Mouse (Mus musculus) forebrain, embryonic 12.5 days (tissue): ENCODE data around the gene Chek2. TPM values are rescaled to one million over a fixed set of nuclear protein-coding genes. Genes with fewer than 3 reads are reported as not detected.
A peak's percentile ranks its signal among the peaks of the same experiment; 100 is the strongest.
"Not testable (repeated sequence)": the region's sequence is repeated elsewhere in the genome, so short reads cannot be mapped to it uniquely, and the experiment has no call there.

Experiments
- ATAC-seq: fragments of 200-750 bp; cut with Nextera tagmentation; 2 replicates; pipeline ENCODE4 v1.8.0; 2017; ENCODE audit warnings: moderate TSS enrichment; ENCODE audit not compliant: low FRiP score
- H3K27ac ChIP-seq: fragments of 300-500 bp; sonication (generic); 2 replicates; pipeline ENCODE4 v1.5.1; 2016; ENCODE audit warnings: mild to moderate bottlenecking
- H3K27me3 ChIP-seq: fragments of 300-500 bp; sonication (generic); 2 replicates; pipeline ENCODE4 v1.6.1; 2016; ENCODE audit warnings: mild to moderate bottlenecking
- H3K36me3 ChIP-seq: fragments of 300-500 bp; sonication (generic); replicated peaks from 2 replicates; pipeline ENCODE4 v1.6.1; 2016; ENCODE audit warnings: mild to moderate bottlenecking
- H3K4me1 ChIP-seq: fragments of 300-500 bp; sonication (generic); 2 replicates; pipeline ENCODE4 v1.6.1; 2016
- H3K4me2 ChIP-seq: fragments of 300-500 bp; sonication (generic); 2 replicates; pipeline ENCODE4 v1.6.1; 2016; ENCODE audit warnings: mild to moderate bottlenecking, moderate library complexity
- H3K4me3 ChIP-seq: fragments of 300-500 bp; sonication (generic); replicated peaks from 2 replicates; pipeline ENCODE4 v1.5.1; 2016; ENCODE audit warnings: mild to moderate bottlenecking
- H3K9ac ChIP-seq: fragments of 300-500 bp; sonication (generic); 2 replicates; pipeline ENCODE4 v1.6.1; 2016; ENCODE audit warnings: mild to moderate bottlenecking
- H3K9me3 ChIP-seq: fragments of 300-500 bp; sonication (generic); 2 replicates; pipeline ENCODE4 v1.6.1; 2016
- WGBS: fragments of 180-500 bp; shearing (Covaris S2); methylation state at CpG from one replicate; pipeline ENCODE4 v1.1.7; 2016; 5-methylcytosine and 5-hydroxymethylcytosine counted together
- polyA plus RNA-seq: library from polyadenylated mRNA; unstranded; fragments of >200 nt; fragmentation: Nextera tagmentation; extraction: Ambion mirVana; gene quantifications from 2 replicates; pipeline ENCODE4 v1.2.1, GENCODE M21; 2016

Gene Chek2
- polyA plus RNA-seq, 1 experiment from 2014 or later, result 34.5 TPM

- no peak overlapping the region for H3K4me3 ChIP-seq
- ATAC-seq, result no peak
- H3K27me3 ChIP-seq, result no peaks in the 10 kb centered on the region
- no peak overlapping the region for H3K9ac ChIP-seq
- no peaks in the 10 kb centered on the region for H3K4me1 ChIP-seq
- H3K4me2 ChIP-seq, result no peak overlapping the region
- H3K27ac ChIP-seq, result no peak overlapping the region
- H3K9me3 ChIP-seq, result no peaks in the 10 kb centered on the region
- peaks cover 49% of the 10 kb centered on the region for H3K36me3 ChIP-seq
- WGBS, result 96% methylated on average over 1 of the region's 1 CpGs
These were observed 13.2 kb downstream of the Chek2 start for GRCm38 (mm10) chr5:110852990-110853389.

- Histone ChIP-seq H3K4me2 (no peak overlapping the region), H3K27ac (no peak overlapping the region), H3K4me1 (no peaks in the 10 kb centered on the region), H3K9me3 (no peaks in the 10 kb centered on the region), H3K36me3 (peaks cover 46% of the 10 kb centered on the region), H3K9ac (no peak overlapping the region), H3K4me3 (no peak overlapping the region), H3K27me3 (no peaks in the 10 kb centered on the region)
- ATAC-seq, result no peak
- 82% methylated on average over 5 of the region's 5 CpGs for WGBS
These were observed 17.3 kb downstream of the Chek2 start for GRCm38 (mm10) chr5:110857091-110857490.

- Histone ChIP-seq H3K9ac (no peak overlapping the region), H3K27ac (peak overlapping the region; percentile 66; the same call in 1 of the 2 replicates), H3K4me1 (no peaks in the 10 kb centered on the region), H3K9me3 (no peaks in the 10 kb centered on the region), H3K27me3 (no peaks in the 10 kb centered on the region), H3K4me3 (no peak overlapping the region), H3K36me3 (peaks cover 47% of the 10 kb centered on the region), H3K4me2 (no peak overlapping the region)
- no peak for ATAC-seq
- 69% methylated on average over 13 of the region's 13 CpGs for WGBS
These were observed 19.4 kb downstream of the Chek2 start for GRCm38 (mm10) chr5:110859013-110859650.

- H3K4me2 ChIP-seq, result no peak overlapping the region
- H3K9me3 ChIP-seq, result no peaks in the 10 kb centered on the region
- 91% methylated on average over 5 of the region's 5 CpGs for WGBS
- no peaks in the 10 kb centered on the region for H3K27me3 ChIP-seq
- no peak overlapping the region for H3K9ac ChIP-seq
- peaks cover 53% of the 10 kb centered on the region for H3K36me3 ChIP-seq
- no peak for ATAC-seq
- H3K27ac ChIP-seq, result no peak overlapping the region
- H3K4me1 ChIP-seq, result no peaks in the 10 kb centered on the region
- H3K4me3 ChIP-seq, result no peak overlapping the region
These were observed 20.7 kb downstream of the Chek2 start for GRCm38 (mm10) chr5:110860445-110860844.

- no peak for ATAC-seq
These were observed 28.7 kb downstream of the Chek2 start for GRCm38 (mm10) chr5:110868460-110868859.

GRCm38 (mm10) chr5:110869242-110869669 is 29.5 kb downstream of the Chek2 start:
- Histone ChIP-seq H3K27ac (peak overlapping the region; percentile 50), H3K27me3 (no peaks in the 10 kb centered on the region), H3K4me1 (peaks cover 20% of the 10 kb centered on the region), H3K36me3 (peaks cover 30% of the 10 kb centered on the region), H3K4me3 (no peak overlapping the region), H3K4me2 (no peak overlapping the region), H3K9me3 (no peaks in the 10 kb centered on the region), H3K9ac (no peak overlapping the region)
- ATAC-seq, result 0 out of 2 replicates have a peak, but pooled peaks have one; percentile 46
- 14% methylated on average over 8 of the region's 8 CpGs for WGBS

More at GRCm38 (mm10) chr5:110868460-110868859, 28.7 kb downstream of the Chek2 start:
- H3K36me3 ChIP-seq, result peaks cover 35% of the 10 kb centered on the region
- no peak overlapping the region for H3K4me2 ChIP-seq
- 59% methylated on average over 4 of the region's 4 CpGs for WGBS
- H3K9me3 ChIP-seq, result no peaks in the 10 kb centered on the region
- peaks cover 20% of the 10 kb centered on the region for H3K4me1 ChIP-seq
- H3K27ac ChIP-seq, result peak overlapping the region; percentile 50
- H3K4me3 ChIP-seq, result no peak overlapping the region
- no peak overlapping the region for H3K9ac ChIP-seq
- no peaks in the 10 kb centered on the region for H3K27me3 ChIP-seq

GRCm38 (mm10) chr5:110873160-110873559 is 33.4 kb downstream of the Chek2 start:
- Histone ChIP-seq H3K4me2 (no peak overlapping the region), H3K4me1 (peaks cover 27% of the 10 kb centered on the region), H3K9me3 (no peaks in the 10 kb centered on the region), H3K27me3 (no peaks in the 10 kb centered on the region), H3K27ac (0 out of 2 replicates have a peak overlapping the region, but pooled peaks have one; percentile 32), H3K36me3 (peaks cover 15% of the 10 kb centered on the region), H3K9ac (no peak overlapping the region), H3K4me3 (no peak overlapping the region)
- ATAC-seq, result no peak
- 58% methylated on average over 6 of the region's 6 CpGs for WGBS

- peaks cover 15% of the 10 kb centered on the region for H3K36me3 ChIP-seq
- H3K4me2 ChIP-seq, result no peak overlapping the region
- H3K27ac ChIP-seq, result no peak overlapping the region
- H3K4me3 ChIP-seq, result no peak overlapping the region
- H3K9me3 ChIP-seq, result no peaks in the 10 kb centered on the region
- peaks cover 15% of the 10 kb centered on the region for H3K4me1 ChIP-seq
- H3K9ac ChIP-seq, result no peak overlapping the region
- no peak for ATAC-seq
- no peaks in the 10 kb centered on the region for H3K27me3 ChIP-seq
These were observed 34.9 kb downstream of the Chek2 start for GRCm38 (mm10) chr5:110874711-110875110.

GRCm38 (mm10) chr5:110875286-110875685 is 35.5 kb downstream of the Chek2 start:
- H3K4me1 ChIP-seq, result peaks cover 17% of the 10 kb centered on the region
- H3K9me3 ChIP-seq, result no peaks in the 10 kb centered on the region
- no peak overlapping the region for H3K9ac ChIP-seq
- no peaks in the 10 kb centered on the region for H3K27me3 ChIP-seq
- whole genome bisulfite sequencing, result 88% methylated on average over 1 of the region's 1 CpGs
- H3K36me3 ChIP-seq, result peaks cover 10% of the 10 kb centered on the region
- H3K27ac ChIP-seq, result 0 out of 2 replicates have a peak overlapping the region, but pooled peaks have one; percentile 2
- no peak overlapping the region for H3K4me3 ChIP-seq
- H3K4me2 ChIP-seq, result no peak overlapping the region
- ATAC-seq, result no peak

GRCm38 (mm10) chr5:110877666-110878505 is 38.1 kb downstream of the Chek2 start:
- Histone ChIP-seq H3K27ac (no peak overlapping the region), H3K4me3 (no peak overlapping the region), H3K36me3 (peaks cover 3% of the 10 kb centered on the region; the same call in 1 of the 2 replicates), H3K4me2 (no peak overlapping the region), H3K9ac (no peak overlapping the region), H3K9me3 (no peaks in the 10 kb centered on the region), H3K27me3 (no peaks in the 10 kb centered on the region), H3K4me1 (peaks cover 23% of the 10 kb centered on the region)
- WGBS, result 71% methylated on average over 5 of the region's 5 CpGs
- no peak for ATAC-seq

GRCm38 (mm10) chr5:110878526-110878925 is 38.7 kb downstream of the Chek2 start:
- H3K4me3 ChIP-seq, H3K9me3 ChIP-seq, H3K9ac ChIP-seq, H3K36me3 ChIP-seq, H3K4me2 ChIP-seq, H3K27me3 ChIP-seq, ATAC-seq, H3K27ac ChIP-seq: not testable (repeated sequence)
- peaks cover 18% of the 10 kb centered on the region for H3K4me1 ChIP-seq
- WGBS, result 95% methylated on average over 1 of the region's 1 CpGs

GRCm38 (mm10) chr5:110879042-110879441 is 39.3 kb downstream of the Chek2 start:
- peaks cover 18% of the 10 kb centered on the region for H3K4me1 ChIP-seq
- peak overlapping the region; percentile 73 for H3K27ac ChIP-seq
- peak; percentile 18; the same call in 1 of the 2 replicates for ATAC-seq
- peak overlapping the region; percentile 67 for H3K4me3 ChIP-seq
- H3K4me2 ChIP-seq, result peak overlapping the region; percentile 83
- peaks cover 3% of the 10 kb centered on the region; the same call in 1 of the 2 replicates for H3K36me3 ChIP-seq
- WGBS, result 62% methylated on average over 7 of the region's 7 CpGs
- H3K27me3 ChIP-seq, result no peaks in the 10 kb centered on the region
- H3K9me3 ChIP-seq, result no peaks in the 10 kb centered on the region
- H3K9ac ChIP-seq, result peak overlapping the region; percentile 88
